Mouse (Mus musculus) central nervous system, embryonic 14 days (tissue): ENCODE results near the gene Gm31371. TPM values are rescaled to one million over a fixed set of nuclear protein-coding genes. Genes with fewer than 3 reads are reported as not detected.

Source experiments
- polyA plus RNA-seq: library from polyadenylated mRNA; depleted of rRNA; stranded (reverse); fragments of >200 nt; gene quantifications from 2 replicates; pipeline ENCODE4 v1.2.3, GENCODE M21; 2012; rRNA removed

The Gm31371 gene
- 0.10 TPM in 1 of 2 replicates, not detected in the other for polyA plus RNA-seq

GRCm38 (mm10) chr8:19903092-19903491 lies at the start of gene Gm31371:
Gm31371 (plus strand) TSS chr8:19903392.

Other genes starting within 250 kb of the Gm31371 start
- gene 4930467E23Rik, start 173.8 kb upstream of the Gm31371 start, polyA plus RNA-seq, result 0.02 TPM in 1 of 2 replicates, not detected in the other